Mouse (Mus musculus): Measurements from ENCODE around the gene Fxn. TPM values are rescaled to one million over a fixed set of nuclear protein-coding genes. Genes with fewer than 3 reads are reported as not detected.

Fxn gene
- polyA plus RNA-seq, 1 experiment from 2014 or later, result 39.4 TPM

GRCm38 (mm10) chr19:24224500-24225304 is 55.7 kb downstream of the Fxn start, which contains the start of gene Tjp2:
Gene Tjp2, minus strand, starts transcription at chr19:24225030.
- peak within 1 kb of the TSS; percentile 83 for H3K4me2 ChIP-seq (replicated peaks)
- H3K27ac ChIP-seq, result no peak within 1 kb of the TSS
- no peaks in the 10 kb centered on the region for H3K9me3 ChIP-seq
- WGBS, result under 1% methylated on average over 58 of the region's 59 CpGs
- H3K4me3 ChIP-seq, result peak within 1 kb of the TSS; percentile 44
- peak; percentile 59; the same call in 1 of the 2 replicates for ATAC-seq (ENCODE audit: low FRiP score, low read depth)
- H3K36me3 ChIP-seq, result no peaks in the 10 kb centered on the region
- peak within 1 kb of the TSS; percentile 45 for H3K9ac ChIP-seq
- H3K27me3 ChIP-seq (replicated peaks), result peaks cover 28% of the 10 kb centered on the region
- peaks cover 15% of the 10 kb centered on the region for H3K4me1 ChIP-seq

- Histone ChIP-seq H3K27ac (no peak overlapping the region), H3K4me1 (peaks cover 15% of the 10 kb centered on the region), H3K4me2 (replicated peaks) (peak overlapping the region; percentile 83), H3K9ac (no peak overlapping the region), H3K9me3 (no peaks in the 10 kb centered on the region), H3K4me3 (peak overlapping the region; percentile 44; the same call in 1 of the 2 replicates), H3K36me3 (no peaks in the 10 kb centered on the region), H3K27me3 (replicated peaks) (peaks cover 28% of the 10 kb centered on the region)
- no peak for ATAC-seq (ENCODE audit: low FRiP score, low read depth)
- WGBS, result 14% methylated on average over 11 of the region's 11 CpGs
Measured at GRCm38 (mm10) chr19:24223851-24224251, 56.6 kb downstream of the Fxn start.

- 77% methylated on average over 4 of the region's 4 CpGs for WGBS
- H3K4me1 ChIP-seq, result peaks cover 15% of the 10 kb centered on the region
- H3K27ac ChIP-seq, result no peak overlapping the region
- H3K9me3 ChIP-seq, result no peaks in the 10 kb centered on the region
- H3K9ac ChIP-seq, result no peak overlapping the region
- no peaks in the 10 kb centered on the region for H3K36me3 ChIP-seq
- no peak overlapping the region for H3K4me2 ChIP-seq (replicated peaks)
- H3K27me3 ChIP-seq (replicated peaks), result peaks cover 23% of the 10 kb centered on the region
- ATAC-seq (ENCODE audit: low FRiP score, low read depth), result no peak
- H3K4me3 ChIP-seq, result no peak overlapping the region
Measured at GRCm38 (mm10) chr19:24221455-24221854, 59.0 kb downstream of the Fxn start.

- no peak overlapping the region for H3K27ac ChIP-seq
- 19% methylated on average over 14 of the region's 14 CpGs for WGBS
- no peaks in the 10 kb centered on the region for H3K36me3 ChIP-seq
Measured at GRCm38 (mm10) chr19:24220795-24221445, 59.5 kb downstream of the Fxn start.

GRCm38 (mm10) chr19:24219011-24219410 is 61.4 kb downstream of the Fxn start:
- WGBS, result 66% methylated on average over 9 of the region's 9 CpGs
- no peak overlapping the region for H3K27ac ChIP-seq
- ATAC-seq (ENCODE audit: low FRiP score, low read depth), result no peak
- no peak overlapping the region for H3K9ac ChIP-seq
- H3K4me3 ChIP-seq, result no peak overlapping the region
- H3K36me3 ChIP-seq, result no peaks in the 10 kb centered on the region
- no peak overlapping the region for H3K4me2 ChIP-seq (replicated peaks)
- H3K4me1 ChIP-seq, result peaks cover 2% of the 10 kb centered on the region; the same call in 1 of the 2 replicates
- H3K27me3 ChIP-seq (replicated peaks), result peaks cover 4% of the 10 kb centered on the region; the same call in 1 of the 2 replicates
- no peaks in the 10 kb centered on the region for H3K9me3 ChIP-seq

More at GRCm38 (mm10) chr19:24220795-24221445, 59.5 kb downstream of the Fxn start:
- peaks cover 15% of the 10 kb centered on the region for H3K4me1 ChIP-seq
- H3K9ac ChIP-seq, result no peak overlapping the region
- H3K27me3 ChIP-seq (replicated peaks), result peaks cover 19% of the 10 kb centered on the region
- H3K9me3 ChIP-seq, result no peaks in the 10 kb centered on the region
- no peak overlapping the region for H3K4me3 ChIP-seq
- H3K4me2 ChIP-seq (replicated peaks), result no peak overlapping the region
- ATAC-seq (ENCODE audit: low FRiP score, low read depth), result no peak

- H3K36me3 ChIP-seq, result no peaks in the 10 kb centered on the region
- no peak overlapping the region for H3K27ac ChIP-seq
- H3K9ac ChIP-seq, result no peak overlapping the region
- H3K4me1 ChIP-seq, result peaks cover 3% of the 10 kb centered on the region; the same call in 1 of the 2 replicates
- no peak for ATAC-seq (ENCODE audit: low FRiP score, low read depth)
- no peaks in the 10 kb centered on the region for H3K9me3 ChIP-seq
- no peaks in the 10 kb centered on the region for H3K27me3 ChIP-seq (replicated peaks)
- H3K4me2 ChIP-seq (replicated peaks), result no peak overlapping the region
- WGBS, result 46% methylated on average over 2 of the region's 2 CpGs
- H3K4me3 ChIP-seq, result no peak overlapping the region
Measured at GRCm38 (mm10) chr19:24218291-24218690, 62.1 kb downstream of the Fxn start.

GRCm38 (mm10) chr19:24217851-24218250 is 62.6 kb downstream of the Fxn start:
- no peaks in the 10 kb centered on the region for H3K36me3 ChIP-seq
- no peak overlapping the region for H3K4me3 ChIP-seq
- H3K4me1 ChIP-seq, result peaks cover 7% of the 10 kb centered on the region; the same call in 1 of the 2 replicates
- no peaks in the 10 kb centered on the region for H3K27me3 ChIP-seq (replicated peaks)
- no peak for ATAC-seq (ENCODE audit: low FRiP score, low read depth)
- no peaks in the 10 kb centered on the region for H3K9me3 ChIP-seq
- H3K27ac ChIP-seq, result no peak overlapping the region
- no peak overlapping the region for H3K9ac ChIP-seq
- H3K4me2 ChIP-seq (replicated peaks), result no peak overlapping the region

- Histone ChIP-seq H3K9ac (no peak overlapping the region), H3K27ac (no peak overlapping the region), H3K4me3 (no peak overlapping the region), H3K27me3 (replicated peaks) (no peaks in the 10 kb centered on the region), H3K36me3 (no peaks in the 10 kb centered on the region), H3K4me1 (0 out of 2 replicates have a peak, but pooled peaks cover 8% of the 10 kb centered on the region), H3K4me2 (replicated peaks) (no peak overlapping the region), H3K9me3 (no peaks in the 10 kb centered on the region)
- 71% methylated on average over 9 of the region's 9 CpGs for WGBS
- no peak for ATAC-seq (ENCODE audit: low FRiP score, low read depth)
Measured at GRCm38 (mm10) chr19:24216771-24217170, 63.6 kb downstream of the Fxn start.

- no peak for ATAC-seq (ENCODE audit: low FRiP score, low read depth)
- Histone ChIP-seq H3K9ac (no peak overlapping the region), H3K27me3 (replicated peaks) (no peaks in the 10 kb centered on the region), H3K4me1 (0 out of 2 replicates have a peak, but pooled peaks cover 8% of the 10 kb centered on the region), H3K27ac (no peak overlapping the region), H3K9me3 (no peaks in the 10 kb centered on the region), H3K4me2 (replicated peaks) (no peak overlapping the region), H3K36me3 (no peaks in the 10 kb centered on the region), H3K4me3 (no peak overlapping the region)
- 81% methylated on average over 7 of the region's 7 CpGs for WGBS
Measured at GRCm38 (mm10) chr19:24214939-24215338, 65.5 kb downstream of the Fxn start.

- Histone ChIP-seq H3K4me2 (replicated peaks) (no peak overlapping the region), H3K27me3 (replicated peaks) (no peaks in the 10 kb centered on the region), H3K36me3 (no peaks in the 10 kb centered on the region), H3K9me3 (no peaks in the 10 kb centered on the region), H3K9ac (no peak overlapping the region), H3K4me3 (no peak overlapping the region), H3K4me1 (0 out of 2 replicates have a peak, but pooled peaks cover 6% of the 10 kb centered on the region), H3K27ac (no peak overlapping the region)
- ATAC-seq (ENCODE audit: low FRiP score, low read depth), result no peak
- WGBS, result 33% methylated on average over 7 of the region's 7 CpGs
Measured at GRCm38 (mm10) chr19:24213299-24213698, 67.1 kb downstream of the Fxn start.

GRCm38 (mm10) chr19:24212552-24213249 is 67.7 kb downstream of the Fxn start:
- no peaks in the 10 kb centered on the region for H3K9me3 ChIP-seq
- H3K4me1 ChIP-seq, result 0 out of 2 replicates have a peak, but pooled peaks cover 6% of the 10 kb centered on the region
- H3K4me3 ChIP-seq, result no peak overlapping the region
- no peaks in the 10 kb centered on the region for H3K27me3 ChIP-seq (replicated peaks)
- WGBS, result 88% methylated on average over 12 of the region's 12 CpGs
- no peak overlapping the region for H3K4me2 ChIP-seq (replicated peaks)
- no peak overlapping the region for H3K27ac ChIP-seq
- H3K36me3 ChIP-seq, result no peaks in the 10 kb centered on the region
- H3K9ac ChIP-seq, result no peak overlapping the region
- ATAC-seq (ENCODE audit: low FRiP score, low read depth), result no peak
